Mouse (Mus musculus) lung, embryonic 15.5 days (tissue): ENCODE results near the gene Lix1l. TPM values are rescaled to one million over a fixed set of nuclear protein-coding genes. Genes with fewer than 3 reads are reported as not detected.

ENCODE experiments used
- ATAC-seq: fragments of 200-750 bp; cut with Nextera tagmentation; 2 replicates; pipeline ENCODE4 v1.8.0; 2017; ENCODE audit warnings: moderate number of reproducible peaks, borderline replicate concordance; ENCODE audit not compliant: low FRiP score, low TSS enrichment; ENCODE audit errors: extremely low read depth
- H3K27ac ChIP-seq: fragments of 300-500 bp; sonication (generic); 2 replicates; pipeline ENCODE4 v1.5.1; 2015; ENCODE audit warnings: moderate library complexity, mild to moderate bottlenecking, inconsistent platforms
- H3K27me3 ChIP-seq: fragments of 300-500 bp; sonication (generic); 2 replicates; pipeline ENCODE4 v1.6.1; 2015; ENCODE audit warnings: inconsistent platforms
- H3K36me3 ChIP-seq: fragments of 300-500 bp; sonication (generic); 2 replicates; pipeline ENCODE4 v1.6.1; 2015; ENCODE audit warnings: inconsistent platforms
- H3K4me1 ChIP-seq: fragments of 300-500 bp; sonication (generic); 2 replicates; pipeline ENCODE4 v1.6.1; 2015; ENCODE audit warnings: inconsistent platforms
- H3K4me2 ChIP-seq: fragments of 300-500 bp; sonication (generic); 2 replicates; pipeline ENCODE4 v1.6.1; 2015; ENCODE audit warnings: inconsistent platforms, mild to moderate bottlenecking, moderate library complexity
- H3K4me3 ChIP-seq: fragments of 300-500 bp; sonication (generic); 2 replicates; pipeline ENCODE4 v1.5.1; 2015; ENCODE audit warnings: mild to moderate bottlenecking, inconsistent platforms
- H3K9ac ChIP-seq: fragments of 300-500 bp; sonication (generic); 2 replicates; pipeline ENCODE4 v1.6.1; 2015; ENCODE audit warnings: inconsistent platforms
- H3K9me3 ChIP-seq: fragments of 300-500 bp; sonication (generic); 2 replicates; pipeline ENCODE4 v1.6.1; 2016; ENCODE audit warnings: inconsistent platforms
- WGBS: fragments of 180-500 bp; shearing (Covaris S2); methylation state at CpG from one replicate; pipeline ENCODE4 v1.1.7; 2015; 5-methylcytosine and 5-hydroxymethylcytosine counted together
- polyA plus RNA-seq: library from polyadenylated mRNA; unstranded; fragments of >200 nt; fragmentation: Nextera tagmentation; extraction: Ambion mirVana; gene quantifications from 2 replicates; pipeline ENCODE4 v1.2.1, GENCODE M21; 2015

The Lix1l gene
- polyA plus RNA-seq, 1 experiment from 2014 or later = 7.9 TPM

GRCm38 (mm10) chr3:96674442-96674841, 73.5 kb downstream of the Lix1l start:
- 31% methylated on average over 8 of the region's 8 CpGs for WGBS
- Histone ChIP-seq H3K4me1 (peaks cover 7% of the 10 kb centered on the region; the same call in 1 of the 2 replicates), H3K36me3 (no peaks in the 10 kb centered on the region), H3K9ac (no peak overlapping the region), H3K4me2 (no peak overlapping the region), H3K27me3 (0 out of 2 replicates have a peak, but pooled peaks cover 2% of the 10 kb centered on the region), H3K27ac (no peak overlapping the region), H3K9me3 (no peaks in the 10 kb centered on the region), H3K4me3 (no peak overlapping the region)
- no peak for ATAC-seq

GRCm38 (mm10) chr3:96675171-96675570, 74.2 kb downstream of the Lix1l start:
- no peak overlapping the region for H3K9ac ChIP-seq
- H3K27ac ChIP-seq = no peak overlapping the region
- no peaks in the 10 kb centered on the region for H3K9me3 ChIP-seq
- peaks cover 5% of the 10 kb centered on the region; the same call in 1 of the 2 replicates for H3K4me1 ChIP-seq
- H3K36me3 ChIP-seq = no peaks in the 10 kb centered on the region
- no peak for ATAC-seq
- 78% methylated on average over 3 of the region's 3 CpGs for WGBS
- H3K4me2 ChIP-seq = no peak overlapping the region
- peaks cover 10% of the 10 kb centered on the region for H3K27me3 ChIP-seq
- H3K4me3 ChIP-seq = no peak overlapping the region

- Histone ChIP-seq H3K27me3 (peaks cover 15% of the 10 kb centered on the region), H3K9me3 (no peaks in the 10 kb centered on the region), H3K4me1 (0 out of 2 replicates have a peak, but pooled peaks cover under 1% of the 10 kb centered on the region), H3K27ac (no peak overlapping the region), H3K9ac (no peak overlapping the region), H3K4me2 (no peak overlapping the region), H3K4me3 (no peak overlapping the region), H3K36me3 (no peaks in the 10 kb centered on the region)
- ATAC-seq = no peak
- 57% methylated on average over 3 of the region's 3 CpGs for WGBS
Observed at GRCm38 (mm10) chr3:96675690-96676089, 74.7 kb downstream of the Lix1l start.

Other genes starting within 250 kb of the Lix1l start
- gene BC107364, start 148.8 kb upstream of the Lix1l start, polyA plus RNA-seq = 0.14 TPM in 1 of 2 replicates, not detected in the other
- 0.55 and 0.57 TPM in 2 replicates for gene Hfe2, start 76.0 kb upstream of the Lix1l start, polyA plus RNA-seq
- 129 and 141 TPM in 2 replicates for gene Txnip, start 43.2 kb upstream of the Lix1l start, polyA plus RNA-seq
- 1.1 and 1.3 TPM in 2 replicates for gene Gm16253, start 24.2 kb upstream of the Lix1l start, polyA plus RNA-seq
- gene Polr3gl, start 7.0 kb upstream of the Lix1l start, polyA plus RNA-seq = 38.3 and 39.8 TPM in 2 replicates
- 1.8 and 2.2 TPM in 2 replicates for gene Ankrd34a, start 4.5 kb upstream of the Lix1l start, polyA plus RNA-seq
- gene Rbm8a, start 28.8 kb downstream of the Lix1l start, polyA plus RNA-seq = 127 and 128 TPM in 2 replicates
- 56.2 and 58.3 TPM in 2 replicates for gene Pex11b, start 34.2 kb downstream of the Lix1l start, polyA plus RNA-seq
- gene Gm42957, start 34.3 kb downstream of the Lix1l start, polyA plus RNA-seq = 0.14 TPM in 1 of 2 replicates, not detected in the other
- gene Itga10, start 44.4 kb downstream of the Lix1l start, polyA plus RNA-seq = 0.99 and 1.00 TPM in 2 replicates
- gene Ankrd35, start 69.0 kb downstream of the Lix1l start, polyA plus RNA-seq = 0.24 and 0.52 TPM in 2 replicates
- 49.0 and 52.1 TPM in 2 replicates for gene Pias3, start 95.2 kb downstream of the Lix1l start, polyA plus RNA-seq
- 7.7 and 8.5 TPM in 2 replicates for gene Nudt17, start 107.4 kb downstream of the Lix1l start, polyA plus RNA-seq
- 34.9 and 38.2 TPM in 2 replicates for gene Polr3c, start 126.5 kb downstream of the Lix1l start, polyA plus RNA-seq
- gene Rnf115, start 126.5 kb downstream of the Lix1l start, polyA plus RNA-seq = 50.7 and 52.3 TPM in 2 replicates
- gene Pdzk1, start 228.1 kb downstream of the Lix1l start, polyA plus RNA-seq = 0.14 and 0.42 TPM in 2 replicates
- 0.15 and 1.6 TPM in 2 replicates for gene Cd160, start 228.2 kb downstream of the Lix1l start, polyA plus RNA-seq